Mouse (Mus musculus): ENCODE measurements at regions not wholly inside any gene's neighbourhood (a gene's known extent, or its start where the extent isn't known, plus 50 kb on each side); places are given as distances from the start of the nearest gene placed in this dataset.
A peak's percentile ranks its signal among the peaks of the same experiment; 100 is the strongest.

DNA sequence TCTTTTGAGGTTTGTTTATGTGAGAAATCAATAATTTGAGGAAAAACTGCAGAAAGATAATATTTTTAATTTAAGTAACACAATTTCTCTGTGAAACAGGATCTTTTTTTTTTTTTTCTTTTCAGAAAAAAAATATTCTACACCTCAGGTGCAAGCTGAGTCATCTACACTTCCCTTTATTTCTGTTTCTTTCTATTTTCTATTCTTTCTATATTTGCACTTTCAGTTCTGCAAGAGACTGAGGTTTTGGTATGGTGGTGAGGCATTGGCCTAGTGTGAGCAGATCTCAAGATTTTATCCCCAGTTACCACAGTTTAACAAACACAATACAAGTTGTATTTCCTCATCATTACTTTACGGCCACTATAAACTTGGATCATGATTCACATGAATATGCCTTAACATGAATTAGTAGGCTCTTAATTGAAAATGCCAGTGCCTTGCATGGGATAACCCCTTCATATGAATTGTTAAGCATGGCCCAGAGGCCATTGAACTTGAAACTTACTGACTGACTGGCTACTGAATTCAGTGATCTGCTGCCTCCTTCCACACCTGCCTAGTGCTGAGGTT, 1278.1 kb downstream of the Stim2 start:
- DNase-seq (ENCODE audit: inconsistent ontology term): no peak

GRCm38 (mm10) chr5:55293301-55293700, 1295.0 kb downstream of the Stim2 start:
- DNase-seq (ENCODE audit: inconsistent ontology term): peak; percentile 25

DNA sequence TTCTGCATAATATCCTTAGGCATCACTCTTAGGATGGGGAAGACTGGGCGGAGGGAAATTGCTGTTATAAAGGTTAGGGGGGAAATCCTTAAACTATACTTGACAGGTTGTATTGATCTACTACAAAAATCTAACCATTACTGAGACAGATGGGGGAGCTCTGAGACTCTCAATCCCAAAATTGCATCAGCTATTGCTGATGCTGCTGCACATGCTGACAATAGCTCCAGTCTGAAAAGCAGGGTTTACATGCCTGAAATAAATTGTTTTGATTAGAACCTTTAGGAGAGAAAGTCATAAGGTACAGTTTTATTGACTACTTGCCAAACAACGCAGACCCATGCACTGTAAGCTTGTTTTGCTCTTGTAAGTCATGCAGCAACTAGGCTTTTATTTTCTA, 1295.7 kb downstream of the Stim2 start:
- DNase-seq (ENCODE audit: inconsistent ontology term): no peak

GRCm38 (mm10) chr5:55294781-55295180, 1296.5 kb downstream of the Stim2 start:
- DNase-seq (ENCODE audit: inconsistent ontology term): no peak

DNA sequence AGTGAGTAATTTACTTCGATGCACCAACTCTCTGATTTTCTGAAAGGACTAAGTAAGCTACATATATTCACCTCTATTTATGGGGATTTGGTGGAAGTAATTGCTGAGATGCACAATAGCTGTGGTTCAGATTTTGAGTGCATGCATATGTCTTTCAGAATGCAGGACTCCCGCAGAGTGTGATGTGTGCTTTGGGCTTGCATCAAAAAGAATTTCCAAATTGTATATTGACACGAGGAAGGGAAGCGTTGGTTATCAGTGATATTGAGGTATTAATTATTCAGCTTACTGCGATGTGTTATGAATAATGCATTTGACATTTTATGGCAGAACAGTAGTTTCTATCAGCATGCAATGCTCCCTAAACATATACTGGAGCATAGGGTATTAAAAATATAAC, 1303.2 kb downstream of the Stim2 start:
- no peak for DNase-seq (ENCODE audit: inconsistent ontology term)

GRCm38 (mm10) chr5:55345968-55346367, 1347.7 kb downstream of the Stim2 start:
- no peak for DNase-seq (ENCODE audit: inconsistent ontology term)

- peak; percentile 94 for DNase-seq (ENCODE audit: inconsistent ontology term)
These were observed 1357.2 kb downstream of the Stim2 start for GRCm38 (mm10) chr5:55355483-55355882.

- no peak for DNase-seq (ENCODE audit: inconsistent ontology term)
These were observed 1376.0 kb downstream of the Stim2 start for GRCm38 (mm10) chr5:55374295-55374694.

DNA sequence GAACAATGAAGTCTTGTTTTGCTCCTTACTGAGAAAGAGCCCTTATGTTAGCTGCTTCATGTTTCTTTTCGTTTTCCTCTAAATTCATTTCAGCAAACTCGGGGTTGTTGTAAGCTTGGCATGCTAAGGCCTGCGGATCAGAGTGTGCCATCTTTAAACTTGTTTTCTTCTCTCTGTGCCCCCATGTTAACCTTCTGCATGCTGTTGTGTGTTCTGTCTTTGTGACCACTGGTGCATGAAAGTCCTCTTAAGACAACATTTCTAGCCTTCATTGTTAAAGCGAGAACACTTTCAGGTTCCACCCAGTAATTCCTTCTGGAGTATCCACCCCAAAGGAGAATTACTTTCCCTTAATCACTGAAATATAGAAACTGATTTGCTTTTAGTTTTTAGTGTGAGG, 1392.5 kb downstream of the Stim2 start:
- no peak for DNase-seq (ENCODE audit: inconsistent ontology term)

DNA sequence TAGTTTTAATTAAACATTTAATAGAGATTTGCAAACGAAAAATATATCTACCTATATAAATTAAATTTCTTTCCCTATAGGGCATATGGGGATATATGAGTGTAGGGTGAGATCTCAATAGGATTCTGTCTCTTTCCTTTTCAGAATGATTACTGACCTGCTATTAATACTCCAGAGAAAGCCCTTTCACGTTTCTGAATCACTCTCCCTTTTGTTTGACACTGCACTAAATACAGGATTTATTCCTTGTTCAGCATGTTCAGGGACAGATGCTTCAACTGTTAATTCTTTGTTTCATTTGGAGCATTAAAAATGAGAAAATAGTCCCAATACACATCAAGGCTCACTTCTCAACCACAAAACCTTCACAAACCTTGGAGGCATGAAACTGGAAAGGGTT, 1397.7 kb downstream of the Stim2 start:
- peak; percentile 15 for DNase-seq (ENCODE audit: inconsistent ontology term)

- DNase-seq (ENCODE audit: inconsistent ontology term): no peak
These were observed 1417.8 kb downstream of the Stim2 start for GRCm38 (mm10) chr5:55416146-55416545.

DNA sequence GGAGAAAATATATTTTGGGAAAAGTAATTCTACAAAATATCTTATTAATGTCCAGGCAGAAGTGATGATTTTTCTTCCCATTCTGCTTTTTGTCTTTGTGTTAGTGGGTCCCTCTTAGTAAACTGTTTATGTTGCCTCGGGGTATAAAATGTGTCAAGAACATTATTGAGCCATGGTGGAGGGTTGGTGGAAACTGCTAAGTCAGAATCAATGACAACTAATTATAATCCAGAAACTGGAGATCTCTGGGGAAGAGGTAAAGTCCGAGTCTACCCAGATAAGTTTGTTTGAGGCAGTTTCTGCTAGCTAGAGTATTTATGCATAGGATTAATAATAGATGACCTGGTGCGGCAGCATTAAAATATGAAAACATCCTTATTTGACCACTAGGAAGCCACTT, 1440.9 kb downstream of the Stim2 start:
- DNase-seq (ENCODE audit: inconsistent ontology term): no peak

DNA sequence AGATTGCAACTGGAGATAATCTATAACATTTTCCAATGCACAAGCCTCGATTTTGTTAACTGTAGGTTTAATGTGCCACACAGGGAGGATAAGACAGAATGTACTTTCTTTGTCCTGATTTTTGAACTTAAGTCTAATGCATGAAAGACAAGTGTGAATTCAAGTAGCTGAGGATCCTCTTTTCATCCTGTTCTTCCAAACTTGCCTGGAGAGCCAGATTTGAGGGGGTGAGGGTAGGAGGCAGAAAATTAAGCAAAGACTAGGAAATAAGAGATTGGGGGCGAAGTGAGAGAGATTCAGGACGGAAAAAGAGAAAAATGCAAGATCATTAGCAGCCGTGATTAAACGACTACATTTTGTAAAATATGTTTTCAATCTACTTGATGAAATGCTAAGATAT, 1450.8 kb downstream of the Stim2 start:
- DNase-seq (ENCODE audit: inconsistent ontology term): no peak

Measured in Muller cell, postnatal 12 days (primary cell).